Mouse (Mus musculus) E14TG2a.4 (cell line): ENCODE data around the gene Ugt2b1.

Source experiments
- CTCF ChIP-seq: conservative IDR thresholded peaks from 2 replicates; pipeline ENCODE4 v1.5.1; 2014; ENCODE audit warnings: low read length
- NANOG ChIP-seq: IDR thresholded peaks from 2 replicates; pipeline ENCODE4 v1.6.1; 2014; ENCODE audit warnings: borderline replicate concordance, low read length, mixed read lengths

GRCm38 (mm10) chr5:86871877-86872276, 54.5 kb downstream of the Ugt2b1 start:
- TF ChIP-seq CTCF (no peak), NANOG (no peak)
